Mouse (Mus musculus) adrenal gland, postnatal 0 days (tissue): Measurements from ENCODE around the gene Ccnyl1. TPM values are rescaled to one million over a fixed set of nuclear protein-coding genes. Genes with fewer than 3 reads are reported as not detected.

Experiments used
- polyA plus RNA-seq: library from polyadenylated mRNA; unstranded; fragments of >200 nt; fragmentation: Nextera tagmentation; extraction: Ambion mirVana; gene quantifications from 2 replicates; pipeline ENCODE4 v1.2.1, GENCODE M21; 2015

The Ccnyl1 gene
- polyA plus RNA-seq: 4.6 and 5.3 TPM in 2 replicates

DNA sequence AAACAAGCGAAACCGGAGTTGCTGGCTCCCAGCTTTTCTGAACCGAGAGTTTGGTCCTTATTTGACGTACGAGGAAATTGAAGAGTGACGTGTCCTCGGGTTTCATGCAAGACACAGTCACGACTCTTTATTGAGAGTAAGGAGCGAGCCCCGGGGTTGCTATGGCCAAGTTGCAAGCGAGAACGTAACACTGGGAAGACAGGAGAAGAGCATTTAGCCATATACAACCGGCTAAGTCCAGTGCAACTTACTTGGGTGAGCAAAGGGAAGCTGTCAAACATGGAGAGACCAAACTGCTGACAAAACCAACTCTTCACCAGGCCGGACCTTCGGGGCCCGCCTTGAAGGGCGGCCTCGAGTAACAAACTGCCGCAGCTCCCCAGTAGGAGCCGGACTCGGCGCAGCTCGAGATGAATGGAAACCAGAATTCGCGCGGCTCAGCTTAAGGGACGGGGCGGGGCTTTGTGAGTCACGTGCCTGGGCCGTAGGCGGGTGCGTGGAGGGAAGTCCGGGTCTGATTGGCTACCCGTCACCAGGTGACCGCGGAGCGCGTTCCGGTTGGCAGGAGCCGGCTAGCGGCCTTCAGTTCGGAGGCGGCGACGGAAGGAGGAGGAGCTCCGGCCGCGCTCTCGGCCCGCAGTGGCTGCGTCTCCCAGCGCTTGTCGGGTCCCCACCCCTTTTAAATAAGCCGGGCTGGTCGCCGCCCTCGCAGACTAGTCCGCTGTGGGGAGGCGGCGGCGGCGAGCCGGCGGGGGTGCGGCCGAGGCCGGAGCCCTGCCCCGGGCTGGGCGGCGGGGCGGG, at the start of gene Ccnyl1:
Gene Ccnyl1 (plus strand): TSS at position 243 of the 801 bp plus-strand sequence.

DNA sequence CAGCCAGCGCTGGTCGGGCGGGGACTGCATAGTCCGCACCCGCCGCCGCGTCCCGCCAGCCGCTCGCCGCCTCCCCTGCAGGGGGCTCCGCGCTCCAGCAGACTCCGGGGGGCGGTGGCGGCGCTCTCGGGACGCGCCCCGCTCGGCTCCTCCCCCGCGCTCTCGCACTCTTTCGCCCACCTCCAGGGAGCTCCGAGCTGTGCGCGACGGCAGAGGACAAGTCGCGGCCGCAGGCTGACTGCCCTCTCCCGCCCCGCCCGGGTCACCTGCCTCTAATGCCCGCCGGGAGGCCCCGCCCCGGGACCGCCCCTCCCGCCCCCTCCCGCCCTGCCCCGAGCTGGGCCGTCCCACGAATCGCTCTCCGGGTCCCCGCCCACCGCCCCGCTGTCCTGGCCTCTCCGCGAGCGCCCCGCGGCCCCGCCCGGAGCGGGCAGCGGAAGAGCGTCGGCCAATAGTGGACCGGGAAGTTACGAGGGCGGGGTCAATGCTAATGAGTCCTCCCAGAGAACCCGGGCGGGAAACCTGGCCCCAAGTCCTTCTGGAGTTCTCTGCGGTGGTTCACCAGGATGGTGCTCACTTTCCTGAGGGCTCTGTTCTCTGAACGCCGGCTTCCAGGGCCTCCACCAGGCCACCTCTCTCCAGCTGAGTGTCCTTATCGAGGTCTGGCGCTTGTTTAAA, 47.4 kb downstream of the Ccnyl1 start, which contains the start of gene Fzd5:
Gene Fzd5 (minus strand): TSS at position 250 of the 678 bp plus-strand sequence.

Other genes with a start within 250 kb of the Ccnyl1 start
- gene Creb1, start 157.8 kb upstream of the Ccnyl1 start, polyA plus RNA-seq: 9.7 and 9.8 TPM in 2 replicates
- 18.3 and 23.7 TPM in 2 replicates for gene Mettl21a, start 73.2 kb upstream of the Ccnyl1 start, polyA plus RNA-seq
- 3.4 and 3.9 TPM in 2 replicates for gene Fzd5, start 47.3 kb downstream of the Ccnyl1 start, polyA plus RNA-seq